Mouse (Mus musculus): Measurements from ENCODE around the gene Ppp1ca. TPM values are rescaled to one million over a fixed set of nuclear protein-coding genes. Genes with fewer than 3 reads are reported as not detected.

Gene Ppp1ca
- total and polyA plus RNA-seq, 3 experiments: 270 to 673 (median 565) TPM

GRCm38 (mm10) chr19:4231253-4232185, 39.7 kb downstream of the Ppp1ca start, which contains the start of gene Pold4:
Pold4 (plus strand) TSS chr19:4231899.
- H3K4me3 ChIP-seq (ENCODE audit: low read depth, low read length): peak within 1 kb of the TSS; percentile 75
- no peak for TF ChIP-seq GATA2 (IDR thresholded peaks at IDR 0.05; ENCODE audit: borderline replicate concordance, low read depth, low read length)
- no peak for TF ChIP-seq CTCF (IDR thresholded peaks at IDR 0.05; ENCODE audit: low read depth, low read length)
- TF ChIP-seq GATA1 (IDR thresholded peaks at IDR 0.05; ENCODE audit: borderline replicate concordance, low read length): no peak
- no peak for TF ChIP-seq TAL1 (conservative IDR thresholded peaks at IDR 0.05; ENCODE audit: low read depth, low read length)
- TF ChIP-seq POLR2AphosphoS5 (IDR thresholded peaks at IDR 0.05; ENCODE audit: insufficient replicate concordance, low read depth, low read length): no peak
- peaks cover 33% of the 10 kb centered on the region for H3K4me1 ChIP-seq (ENCODE audit: insufficient read depth, low read depth, low read length)
- ATAC-seq (ENCODE audit: extremely low read depth, insufficient number of reproducible peaks, low FRiP score, poor library complexity, severe bottlenecking) (peak; percentile 91), DNase-seq (ENCODE audit: low spot score) (peak; percentile 93)
- no peaks in the 10 kb centered on the region for H3K9me3 ChIP-seq (replicated peaks)
- peaks cover 32% of the 10 kb centered on the region for H3K27me3 ChIP-seq (ENCODE audit: insufficient read depth, low read length)
- H3K36me3 ChIP-seq (replicated peaks): peaks cover 8% of the 10 kb centered on the region

GRCm38 (mm10) chr19:4232186-4232572, 40.3 kb downstream of the Ppp1ca start:
- H3K4me3 ChIP-seq (ENCODE audit: low read depth, low read length): peak overlapping the region; percentile 75
- peaks cover 8% of the 10 kb centered on the region for H3K36me3 ChIP-seq (replicated peaks)
- no peak for TF ChIP-seq GATA2 (IDR thresholded peaks at IDR 0.05; ENCODE audit: borderline replicate concordance, low read depth, low read length)
- TF ChIP-seq POLR2AphosphoS5 (IDR thresholded peaks at IDR 0.05; ENCODE audit: insufficient replicate concordance, low read depth, low read length): no peak
- no peak for TF ChIP-seq CTCF (IDR thresholded peaks at IDR 0.05; ENCODE audit: low read depth, low read length)
- no peak for TF ChIP-seq TAL1 (conservative IDR thresholded peaks at IDR 0.05; ENCODE audit: low read depth, low read length)
- TF ChIP-seq GATA1 (IDR thresholded peaks at IDR 0.05; ENCODE audit: borderline replicate concordance, low read length): no peak
- peaks cover 28% of the 10 kb centered on the region for H3K27me3 ChIP-seq (ENCODE audit: insufficient read depth, low read length)
- peaks cover 33% of the 10 kb centered on the region for H3K4me1 ChIP-seq (ENCODE audit: insufficient read depth, low read depth, low read length)
- DNase-seq (ENCODE audit: low spot score) (peak; percentile 66), ATAC-seq (ENCODE audit: extremely low read depth, insufficient number of reproducible peaks, low FRiP score, poor library complexity, severe bottlenecking) (no peak)
- no peaks in the 10 kb centered on the region for H3K9me3 ChIP-seq (replicated peaks)

GRCm38 (mm10) chr19:4232651-4233050, 40.8 kb downstream of the Ppp1ca start:
- no peak for ATAC-seq (ENCODE audit: extremely low read depth, insufficient number of reproducible peaks, low FRiP score, poor library complexity, severe bottlenecking)

GRCm38 (mm10) chr19:4234548-4234947, 42.7 kb downstream of the Ppp1ca start:
- H3K36me3 ChIP-seq (replicated peaks): peaks cover 8% of the 10 kb centered on the region
- DNase-seq (ENCODE audit: low spot score): no peak
- ATAC-seq (ENCODE audit: extremely low read depth, insufficient number of reproducible peaks, low FRiP score, poor library complexity, severe bottlenecking): no peak
- no peak overlapping the region for H3K4me3 ChIP-seq (ENCODE audit: low read depth, low read length)
- TF ChIP-seq POLR2AphosphoS5 (IDR thresholded peaks at IDR 0.05; ENCODE audit: insufficient replicate concordance, low read depth, low read length) (no peak), GATA2 (IDR thresholded peaks at IDR 0.05; ENCODE audit: borderline replicate concordance, low read depth, low read length) (no peak), TAL1 (conservative IDR thresholded peaks at IDR 0.05; ENCODE audit: low read depth, low read length) (no peak), CTCF (IDR thresholded peaks at IDR 0.05; ENCODE audit: low read depth, low read length) (no peak), GATA1 (IDR thresholded peaks at IDR 0.05; ENCODE audit: borderline replicate concordance, low read length) (no peak)
- H3K27me3 ChIP-seq (ENCODE audit: insufficient read depth, low read length): peaks cover 15% of the 10 kb centered on the region
- H3K9me3 ChIP-seq (replicated peaks): no peaks in the 10 kb centered on the region
- peaks cover 26% of the 10 kb centered on the region for H3K4me1 ChIP-seq (ENCODE audit: insufficient read depth, low read depth, low read length)

More at GRCm38 (mm10) chr19:4232651-4233050, 40.8 kb downstream of the Ppp1ca start:
- no peak for TF ChIP-seq GATA2 (IDR thresholded peaks at IDR 0.05; ENCODE audit: borderline replicate concordance, low read depth, low read length)
- no peak for TF ChIP-seq TAL1 (conservative IDR thresholded peaks at IDR 0.05; ENCODE audit: low read depth, low read length)
- TF ChIP-seq POLR2AphosphoS5 (IDR thresholded peaks at IDR 0.05; ENCODE audit: insufficient replicate concordance, low read depth, low read length): no peak
- no peak for TF ChIP-seq GATA1 (IDR thresholded peaks at IDR 0.05; ENCODE audit: borderline replicate concordance, low read length)
- TF ChIP-seq CTCF (IDR thresholded peaks at IDR 0.05; ENCODE audit: low read depth, low read length): no peak
- Histone ChIP-seq H3K27me3 (ENCODE audit: insufficient read depth, low read length) (peaks cover 23% of the 10 kb centered on the region), H3K9me3 (replicated peaks) (no peaks in the 10 kb centered on the region), H3K4me3 (ENCODE audit: low read depth, low read length) (peak overlapping the region; percentile 75; the same call in 1 of the 2 replicates), H3K36me3 (replicated peaks) (peaks cover 8% of the 10 kb centered on the region), H3K4me1 (ENCODE audit: insufficient read depth, low read depth, low read length) (peaks cover 32% of the 10 kb centered on the region)
- DNase-seq (ENCODE audit: low spot score): no peak

- DNase-seq (ENCODE audit: low spot score): no peak
- peaks cover 8% of the 10 kb centered on the region for H3K4me1 ChIP-seq (ENCODE audit: insufficient read depth, low read depth, low read length)
- ATAC-seq (ENCODE audit: extremely low read depth, insufficient number of reproducible peaks, low FRiP score, poor library complexity, severe bottlenecking): no peak
- H3K9me3 ChIP-seq (replicated peaks): no peaks in the 10 kb centered on the region
- no peaks in the 10 kb centered on the region for H3K36me3 ChIP-seq (replicated peaks)
- no peak for TF ChIP-seq POLR2AphosphoS5 (IDR thresholded peaks at IDR 0.05; ENCODE audit: insufficient replicate concordance, low read depth, low read length)
- no peak for TF ChIP-seq TAL1 (conservative IDR thresholded peaks at IDR 0.05; ENCODE audit: low read depth, low read length)
- no peak for TF ChIP-seq GATA2 (IDR thresholded peaks at IDR 0.05; ENCODE audit: borderline replicate concordance, low read depth, low read length)
- no peak for TF ChIP-seq GATA1 (IDR thresholded peaks at IDR 0.05; ENCODE audit: borderline replicate concordance, low read length)
- no peak for TF ChIP-seq CTCF (IDR thresholded peaks at IDR 0.05; ENCODE audit: low read depth, low read length)
- H3K27me3 ChIP-seq (ENCODE audit: insufficient read depth, low read length): peaks cover 26% of the 10 kb centered on the region
- no peak overlapping the region for H3K4me3 ChIP-seq (ENCODE audit: low read depth, low read length)
These were observed 48.4 kb downstream of the Ppp1ca start for GRCm38 (mm10) chr19:4240247-4240668.

- H3K27me3 ChIP-seq (ENCODE audit: insufficient read depth, low read length): peaks cover 16% of the 10 kb centered on the region
- no peak overlapping the region for H3K4me3 ChIP-seq (ENCODE audit: low read depth, low read length)
- DNase-seq (ENCODE audit: low spot score): no peak
- H3K9me3 ChIP-seq (replicated peaks): no peaks in the 10 kb centered on the region
- no peaks in the 10 kb centered on the region for H3K36me3 ChIP-seq (replicated peaks)
- H3K4me1 ChIP-seq (ENCODE audit: insufficient read depth, low read depth, low read length): peaks cover 8% of the 10 kb centered on the region
- ATAC-seq (ENCODE audit: extremely low read depth, insufficient number of reproducible peaks, low FRiP score, poor library complexity, severe bottlenecking): no peak
- no peak for TF ChIP-seq POLR2AphosphoS5 (IDR thresholded peaks at IDR 0.05; ENCODE audit: insufficient replicate concordance, low read depth, low read length)
- TF ChIP-seq CTCF (IDR thresholded peaks at IDR 0.05; ENCODE audit: low read depth, low read length): no peak
- no peak for TF ChIP-seq GATA1 (IDR thresholded peaks at IDR 0.05; ENCODE audit: borderline replicate concordance, low read length)
- TF ChIP-seq GATA2 (IDR thresholded peaks at IDR 0.05; ENCODE audit: borderline replicate concordance, low read depth, low read length): no peak
These were observed 50.6 kb downstream of the Ppp1ca start for GRCm38 (mm10) chr19:4242416-4242815.

Data from G1E (cell line).